Mouse (Mus musculus): ENCODE measurements around the gene Dpf2. TPM values are rescaled to one million over a fixed set of nuclear protein-coding genes. Genes with fewer than 3 reads are reported as not detected.

The Dpf2 gene
- total RNA-seq, 2 experiments from 2014 or later = 94.1 to 95.3 TPM

DNA sequence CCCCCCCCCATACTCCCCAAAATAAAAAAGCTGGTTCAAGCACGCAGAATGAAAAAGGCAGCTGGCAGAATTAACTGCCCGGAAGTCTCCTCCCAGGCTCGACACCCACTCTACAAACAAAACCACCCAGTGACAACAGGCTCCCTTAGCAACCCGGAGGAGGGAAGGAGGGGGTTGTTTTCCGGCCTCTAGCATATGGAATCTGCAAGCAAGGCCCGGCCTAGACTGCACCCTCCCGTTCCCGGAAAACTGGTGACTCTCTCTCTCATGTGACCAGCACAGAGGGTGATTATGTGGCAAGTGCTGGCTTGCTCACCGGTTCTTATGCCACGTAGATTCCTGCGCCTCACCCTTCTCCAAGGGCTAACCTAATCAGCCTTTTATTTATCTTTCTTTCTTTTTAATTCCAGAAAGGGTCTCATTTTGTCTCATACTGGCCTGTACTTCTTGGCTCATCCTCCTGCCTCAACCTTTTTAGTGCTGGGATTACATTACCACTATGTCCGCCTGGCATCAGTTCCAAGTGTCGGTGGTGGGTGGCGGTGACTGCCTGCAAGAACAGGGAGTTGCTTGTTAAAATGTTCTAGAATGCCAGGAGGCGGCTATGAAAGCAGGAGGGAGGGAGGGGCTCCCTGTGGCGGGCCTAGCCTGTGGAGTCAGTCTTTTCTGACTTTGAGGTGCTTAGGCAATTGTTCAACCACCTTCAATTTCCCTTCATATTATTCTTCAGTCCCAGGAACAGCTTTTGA is 66.1 kb downstream of the Dpf2 start:
- TF ChIP-seq CTCF (conservative IDR thresholded peaks at IDR 0.05) = peak; percentile 15; the same call in 1 of the 2 replicates
- peak overlapping the region; percentile 51 for H3K4me3 ChIP-seq
- DNase-seq (ENCODE audit: low spot score in 2 of 2) = peak; percentile 87 to 97

More for the DNA sequence above, 66.1 kb downstream of the Dpf2 start:
- peak overlapping the region; percentile 100 for H3K27ac ChIP-seq

Other genes with a start within 250 kb of the Dpf2 start
- 10 to 100 TPM; 16.5 to 17.5 TPM for gene Sipa1, start 249.3 kb downstream of the Dpf2 start, total RNA-seq (2021)
- 10 to 100 TPM; 20.2 to 20.4 TPM for gene Map3k11, start 224.3 kb downstream of the Dpf2 start, total RNA-seq (2021)
- gene Pcnx3, start 224.1 kb downstream of the Dpf2 start, total RNA-seq (2021) = 10 to 100 TPM; 69.1 to 78.8 TPM
- gene Kcnk7, start 208.6 kb downstream of the Dpf2 start, total RNA-seq (2021) = under 1 TPM in 1 of 2 experiments, not detected in 1; 0.36 TPM
- 10 to 100 TPM; 11.8 to 17.7 TPM for gene Ehbp1l1, start 186.7 kb downstream of the Dpf2 start, total RNA-seq (2021)
- gene Fam89b, start 183.4 kb downstream of the Dpf2 start, total RNA-seq (2021) = 10 to 100 TPM; 26.5 to 29.4 TPM
- gene Ltbp3, start 172.1 kb downstream of the Dpf2 start, total RNA-seq (2021) = 10 to 100 TPM; 23.8 to 30.0 TPM
- 10 to 100 TPM; 74.1 to 80.9 TPM for gene Scyl1, start 141.6 kb downstream of the Dpf2 start, total RNA-seq (2021)
- gene Frmd8, start 37.7 kb downstream of the Dpf2 start, total RNA-seq (2021) = 10 to 100 TPM in 1 of 2 experiments, 1 to 10 TPM in 1; 9.5 to 10.6 TPM
- gene Slc25a45, start 35.2 kb downstream of the Dpf2 start, total RNA-seq (2021) = 1 to 10 TPM; 3.5 to 3.6 TPM
- 1 to 10 TPM; 2.5 to 3.2 TPM for gene Tigd3, start 18.9 kb downstream of the Dpf2 start, total RNA-seq (2021)
- gene Cdc42ep2, start 11.8 kb upstream of the Dpf2 start, total RNA-seq (2021) = 1 to 10 TPM; 3.4 to 3.8 TPM
- 1 to 10 TPM; 6.2 to 6.6 TPM for gene Pola2, start 51.2 kb upstream of the Dpf2 start, total RNA-seq (2021)
- not detected for gene Slc22a20, start 73.1 kb upstream of the Dpf2 start, total RNA-seq (2021)
- gene Capn1, start 102.9 kb upstream of the Dpf2 start, total RNA-seq (2021) = 10 to 100 TPM; 28.2 to 29.9 TPM
- 10 to 100 TPM; 42.0 to 45.1 TPM for gene Syvn1, start 133.6 kb upstream of the Dpf2 start, total RNA-seq (2021)
- gene Mrpl49, start 144.8 kb upstream of the Dpf2 start, total RNA-seq (2021) = 10 to 100 TPM; 42.8 to 49.6 TPM
- gene Fau, start 144.8 kb upstream of the Dpf2 start, total RNA-seq (2021) = 100 to 1,000 TPM; 676 to 714 TPM
- 10 to 100 TPM; 39.0 to 42.5 TPM for gene Znhit2, start 148.2 kb upstream of the Dpf2 start, total RNA-seq (2021)
- 10 to 100 TPM; 25.3 to 26.0 TPM for gene Tm7sf2, start 155.4 kb upstream of the Dpf2 start, total RNA-seq (2021)
- gene Vps51, start 164.2 kb upstream of the Dpf2 start, total RNA-seq (2021) = 100 to 1,000 TPM in 1 of 2 experiments, 10 to 100 TPM in 1; 96.5 to 103 TPM
- not detected for gene Tmem262, start 167.0 kb upstream of the Dpf2 start, total RNA-seq (2021)
- gene Gm28374, start 169.2 kb upstream of the Dpf2 start, total RNA-seq (2021) = not detected
- 10 to 100 TPM; 40.1 to 44.0 TPM for gene Zfpl1, start 171.9 kb upstream of the Dpf2 start, total RNA-seq (2021)
- gene Cdca5, start 172.0 kb upstream of the Dpf2 start, total RNA-seq (2021) = under 1 TPM; 0.23 to 0.27 TPM
- not detected for gene AC131692.1, start 181.4 kb upstream of the Dpf2 start, total RNA-seq (2021)
- under 1 TPM in 1 of 2 experiments, not detected in 1; 0.17 TPM for gene Naaladl1, start 192.8 kb upstream of the Dpf2 start, total RNA-seq (2021)
- gene Sac3d1, start 205.6 kb upstream of the Dpf2 start, total RNA-seq (2021) = 10 to 100 TPM; 14.0 to 15.0 TPM
- gene Snx15, start 215.3 kb upstream of the Dpf2 start, total RNA-seq (2021) = 10 to 100 TPM; 43.5 to 46.0 TPM
- under 1 TPM in 1 of 2 experiments, not detected in 1; 0.29 TPM for gene Batf2, start 228.0 kb upstream of the Dpf2 start, total RNA-seq (2021)
- 10 to 100 TPM; 72.1 to 76.9 TPM for gene Arl2, start 228.5 kb upstream of the Dpf2 start, total RNA-seq (2021)